Mouse (Mus musculus): ENCODE measurements around the gene Plod2.

Plod2 gene

GRCm38 (mm10) chr9:92597776-92598175 lies 55.8 kb downstream of the Plod2 start:
- DNase-seq (ENCODE audit: extremely low read depth, insufficient read length, low spot score) = no peak

DNA sequence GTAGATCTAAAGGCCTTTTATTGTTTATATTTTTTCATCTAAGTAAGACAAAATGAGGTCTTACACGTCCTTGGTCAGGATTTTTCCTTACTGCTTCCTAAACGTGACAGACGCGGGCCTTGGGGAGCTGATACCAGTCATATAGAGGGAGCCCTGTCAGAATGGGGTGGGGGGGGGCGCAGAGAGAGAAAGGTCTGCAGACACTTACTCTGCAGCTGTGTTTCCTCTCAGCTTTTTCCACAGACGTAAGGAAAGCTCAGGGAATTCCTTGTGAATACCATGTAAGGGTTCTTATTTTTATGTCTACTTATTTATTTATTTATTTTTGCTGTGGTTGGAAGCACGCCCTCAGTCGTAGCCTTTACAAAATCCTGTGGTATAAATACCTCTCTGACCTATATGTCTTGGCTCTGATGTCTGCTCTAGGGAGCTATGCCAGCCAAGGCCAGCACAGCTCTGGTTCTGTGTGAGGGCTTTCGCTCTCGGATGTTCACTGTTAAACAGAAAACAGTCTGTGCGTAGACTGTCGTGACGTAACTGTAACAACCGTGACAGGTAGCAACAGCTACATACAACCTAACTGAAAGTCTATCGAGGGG lies 58.0 kb downstream of the Plod2 start:
- no peak for DNase-seq (ENCODE audit: extremely low read depth, insufficient read length, low spot score)

GRCm38 (mm10) chr9:92601551-92601950 lies 59.5 kb downstream of the Plod2 start:
- no peak for DNase-seq (ENCODE audit: extremely low read depth, insufficient read length, low spot score)

- no peak for DNase-seq (ENCODE audit: extremely low read depth, insufficient read length, low spot score)
Observed at GRCm38 (mm10) chr9:92603541-92603940, 61.5 kb downstream of the Plod2 start.

DNA sequence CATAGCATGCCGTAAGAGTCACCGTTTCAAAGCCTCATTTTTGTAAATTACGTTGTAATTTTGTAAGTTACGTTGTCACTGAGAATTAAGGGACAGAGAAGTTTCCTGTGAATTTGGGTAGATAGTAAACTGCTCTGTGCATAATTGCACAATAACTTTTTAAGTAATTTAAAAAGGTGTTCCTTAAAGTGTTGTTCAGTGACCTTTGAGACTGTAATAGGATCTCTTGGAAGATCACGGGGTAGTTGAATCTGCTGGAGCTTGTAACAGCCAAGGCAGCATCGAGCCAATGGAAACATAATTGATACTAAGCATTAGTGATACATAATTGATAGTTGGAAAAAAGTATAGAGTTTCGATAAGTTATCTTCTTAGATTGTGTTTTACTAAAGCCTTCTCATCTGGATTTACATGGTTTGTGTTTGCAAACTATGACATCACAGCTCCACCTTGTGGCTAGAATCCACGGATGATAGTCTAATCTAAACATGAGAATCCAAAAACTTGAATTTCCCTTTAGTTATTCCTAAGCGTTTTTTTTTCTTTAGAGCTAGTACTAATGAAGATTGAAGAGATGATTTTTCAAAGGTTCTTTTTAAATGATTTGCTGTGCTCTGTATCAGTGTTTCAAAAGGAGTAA lies 68.7 kb downstream of the Plod2 start:
- DNase-seq (ENCODE audit: extremely low read depth, insufficient read length, low spot score) = no peak

DNA sequence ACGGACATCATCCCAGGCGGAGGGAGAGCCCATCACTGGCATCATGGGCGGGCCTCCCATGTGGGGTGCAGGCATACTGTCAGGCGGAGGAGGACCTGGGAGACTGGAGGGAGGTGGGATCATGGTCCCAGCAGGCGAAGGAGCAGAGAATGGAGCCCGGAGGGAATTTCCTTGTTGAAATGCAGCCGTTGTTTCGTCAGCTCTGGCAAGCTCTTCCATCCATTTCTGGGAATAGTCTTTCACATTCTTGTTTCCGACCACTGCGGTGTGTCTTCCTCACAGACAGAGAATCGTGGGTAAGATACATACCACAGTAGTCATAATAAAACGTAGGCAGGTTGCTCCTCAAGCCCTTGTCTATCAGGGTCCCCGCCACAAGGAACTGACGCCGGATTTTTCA lies 70.6 kb downstream of the Plod2 start:
- no peak for DNase-seq (ENCODE audit: extremely low read depth, insufficient read length, low spot score)

DNA sequence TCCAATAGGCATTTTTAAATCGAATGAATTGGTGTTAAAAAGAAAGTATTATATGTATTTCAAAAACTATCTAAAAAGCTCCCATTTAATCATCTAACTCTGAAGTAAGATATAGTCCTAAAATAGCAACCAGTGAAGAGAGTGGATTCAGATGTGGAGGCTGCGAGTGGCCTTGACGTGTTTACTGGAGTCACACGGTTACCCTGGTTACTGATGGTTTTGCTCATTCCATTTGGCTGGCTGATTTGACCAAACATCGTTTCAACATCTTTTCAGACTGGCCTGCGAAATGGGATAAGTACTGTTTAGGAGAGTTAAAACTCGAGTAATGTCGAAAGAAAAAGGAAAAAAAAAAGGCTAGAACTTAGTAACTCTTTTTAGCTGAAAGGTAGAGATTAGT lies 71.2 kb downstream of the Plod2 start:
- no peak for DNase-seq (ENCODE audit: extremely low read depth, insufficient read length, low spot score)

GRCm38 (mm10) chr9:92616418-92616817 lies 74.4 kb downstream of the Plod2 start:
- DNase-seq (ENCODE audit: extremely low read depth, insufficient read length, low spot score) = no peak

GRCm38 (mm10) chr9:92617376-92617775 lies 75.4 kb downstream of the Plod2 start:
- no peak for DNase-seq (ENCODE audit: extremely low read depth, insufficient read length, low spot score)

- DNase-seq (ENCODE audit: extremely low read depth, insufficient read length, low spot score) = no peak
Observed at GRCm38 (mm10) chr9:92620088-92620487, 78.1 kb downstream of the Plod2 start.

GRCm38 (mm10) chr9:92621246-92621645 lies 79.2 kb downstream of the Plod2 start:
- DNase-seq (ENCODE audit: extremely low read depth, insufficient read length, low spot score) = no peak

GRCm38 (mm10) chr9:92621878-92622282 lies 79.9 kb downstream of the Plod2 start:
- DNase-seq (ENCODE audit: extremely low read depth, insufficient read length, low spot score) = peak; percentile 10

DNA sequence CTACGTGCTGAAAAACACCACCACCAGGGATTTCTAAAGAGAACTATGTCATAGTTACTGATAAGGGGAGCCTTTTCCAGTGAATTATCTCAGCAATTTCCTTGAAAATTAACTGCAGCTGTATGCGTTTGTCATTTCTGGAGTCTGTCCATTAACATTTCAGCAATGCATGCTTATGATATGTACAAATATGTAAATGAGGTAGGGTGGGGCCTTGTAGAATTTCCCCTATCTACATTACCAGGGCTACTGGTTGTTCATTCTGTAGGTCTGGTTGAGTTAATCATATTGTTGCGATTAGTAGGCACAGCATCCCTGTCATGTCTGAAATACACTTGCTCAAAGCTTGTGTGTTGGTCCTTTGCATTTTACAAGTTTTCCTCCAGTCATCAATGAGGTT lies 92.8 kb downstream of the Plod2 start:
- no peak for DNase-seq (ENCODE audit: extremely low read depth, insufficient read length, low spot score)

GRCm38 (mm10) chr9:92639200-92639897 lies 97.3 kb downstream of the Plod2 start:
- no peak for DNase-seq (ENCODE audit: extremely low read depth, insufficient read length, low spot score)

GRCm38 (mm10) chr9:92641717-92642116 lies 99.7 kb downstream of the Plod2 start:
- no peak for DNase-seq (ENCODE audit: extremely low read depth, insufficient read length, low spot score)
